Mouse (Mus musculus) cortical plate, adult 2 months (tissue): ENCODE data around the gene Mxi1.

Source experiments
- CTCF ChIP-seq: fragments of 200-500 bp; IDR thresholded peaks from 2 replicates; pipeline ENCODE4 v1.5.1; 2011; ENCODE audit warnings: mild to moderate bottlenecking, control low read depth, low read length; ENCODE audit not compliant: insufficient read depth; ENCODE audit errors: extremely low read depth
- POLR2A ChIP-seq: fragments of 200-500 bp; IDR thresholded peaks from 2 replicates; pipeline ENCODE4 v1.6.1; 2011; ENCODE audit warnings: mild to moderate bottlenecking, low read length, control low read depth; ENCODE audit not compliant: insufficient read depth; ENCODE audit errors: extremely low read depth

DNA sequence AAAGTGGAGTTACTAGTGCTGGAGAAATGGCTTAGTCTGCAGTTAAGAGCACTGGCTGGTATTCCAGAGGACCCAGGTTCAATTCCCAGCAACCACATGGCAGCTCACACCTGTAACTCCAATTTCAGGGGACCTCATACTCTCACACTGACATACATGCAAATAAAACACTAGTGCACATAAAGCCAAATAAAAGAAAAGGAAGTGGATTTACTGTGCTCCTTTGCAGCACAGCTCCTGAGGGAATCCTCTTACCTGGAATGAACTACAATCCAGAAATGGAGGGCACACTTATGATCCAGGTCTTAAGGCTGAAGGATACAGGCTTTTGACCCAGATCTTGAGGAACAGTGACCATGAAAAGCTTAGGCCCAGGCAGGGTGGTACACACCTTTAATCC is 83.3 kb downstream of the Mxi1 start:
- TF ChIP-seq CTCF (no peak), POLR2A (no peak)
